Mouse (Mus musculus): ENCODE data around the gene Maco1. TPM values are rescaled to one million over a fixed set of nuclear protein-coding genes. Genes with fewer than 3 reads are reported as not detected.

The Maco1 gene
- polyA plus RNA-seq (2015; fragmentation: Nextera tagmentation; extraction: Ambion mirVana), result 31.0 and 42.6 TPM in 2 replicates

DNA sequence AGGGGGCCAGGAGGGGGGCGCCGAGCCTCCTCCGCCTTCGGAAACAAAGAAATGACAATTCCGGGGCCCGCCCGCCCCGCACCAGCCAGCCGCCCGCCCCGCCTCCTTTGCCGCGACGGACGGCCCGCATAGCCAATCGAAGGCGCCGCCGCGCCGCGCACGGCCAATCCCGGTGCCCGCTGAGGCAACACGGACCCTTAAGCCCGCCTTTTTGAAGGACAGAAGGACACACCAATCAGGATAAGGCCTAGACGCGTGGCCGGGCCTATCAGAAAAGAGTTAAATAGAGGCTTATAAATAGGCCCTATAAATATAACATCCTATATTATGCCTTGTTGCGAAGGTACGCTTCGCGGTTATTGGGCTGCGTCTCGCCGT is at the start of gene Maco1:
TSS of gene Maco1 (minus strand) at position 87 of the 378 bp plus-strand sequence.
- peak; percentile 98 for DNase-seq (ENCODE audit: low spot score)

DNA sequence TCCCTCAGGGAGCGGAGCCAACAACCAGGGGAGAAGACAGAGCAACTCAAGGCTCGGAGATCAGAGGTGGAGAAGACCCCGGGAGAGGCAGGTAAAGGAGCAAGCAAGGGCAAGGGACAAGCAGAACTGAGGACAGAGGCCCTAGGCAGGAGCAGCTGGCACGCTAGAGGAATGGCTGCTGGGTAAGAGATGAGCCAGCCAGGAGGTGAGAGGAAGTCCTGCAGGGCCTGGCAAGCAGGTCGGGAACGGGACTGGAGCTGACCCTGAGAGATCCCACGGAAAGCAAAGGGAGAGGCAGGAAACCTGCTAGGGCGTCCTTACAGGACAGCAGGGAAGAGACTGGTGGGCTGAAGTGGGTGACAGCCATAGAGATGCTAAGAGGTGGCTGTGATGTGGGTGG is 48.0 kb upstream of the Maco1 start:
- DNase-seq (ENCODE audit: low spot score), result no peak

DNA sequence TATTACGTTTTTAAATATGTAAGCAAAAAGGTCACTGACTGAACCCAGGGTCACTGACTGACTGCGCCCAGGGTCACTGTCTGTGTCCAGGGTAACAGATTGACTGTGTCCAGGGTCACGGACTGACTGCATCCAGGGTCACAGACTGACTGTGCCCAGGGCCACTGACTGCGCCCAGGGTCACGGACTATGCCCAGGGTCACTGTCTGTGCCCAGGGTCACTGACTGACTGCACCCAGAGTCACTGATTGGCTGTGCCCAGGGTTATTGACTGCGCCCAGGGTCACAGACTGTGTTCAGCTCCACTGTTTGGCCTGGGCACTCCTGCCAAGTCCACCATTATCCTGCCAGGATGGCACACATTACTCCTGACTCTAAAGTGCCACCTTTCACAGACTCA is 44.1 kb upstream of the Maco1 start:
- no peak for DNase-seq (ENCODE audit: low spot score)

DNA sequence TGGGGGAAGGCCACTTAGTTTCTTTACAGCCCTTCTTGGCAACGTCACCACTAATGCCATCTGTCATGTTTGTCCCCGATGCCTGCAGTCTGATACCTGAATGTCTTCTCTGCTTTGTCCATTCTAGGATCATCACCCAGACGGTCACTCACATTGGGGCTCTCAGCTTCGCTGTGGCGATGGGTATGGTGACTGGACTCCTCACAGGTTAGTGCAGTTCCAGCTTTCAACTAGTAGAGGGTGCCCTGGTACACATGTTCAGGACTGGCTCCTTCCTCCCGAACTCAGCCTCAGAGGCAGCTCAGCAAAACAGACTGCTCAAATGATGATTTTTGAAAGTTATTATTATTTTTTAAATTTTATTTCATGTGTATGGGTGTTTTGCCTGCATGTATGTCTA is 39.0 kb upstream of the Maco1 start:
- no peak for DNase-seq (ENCODE audit: low spot score)

DNA sequence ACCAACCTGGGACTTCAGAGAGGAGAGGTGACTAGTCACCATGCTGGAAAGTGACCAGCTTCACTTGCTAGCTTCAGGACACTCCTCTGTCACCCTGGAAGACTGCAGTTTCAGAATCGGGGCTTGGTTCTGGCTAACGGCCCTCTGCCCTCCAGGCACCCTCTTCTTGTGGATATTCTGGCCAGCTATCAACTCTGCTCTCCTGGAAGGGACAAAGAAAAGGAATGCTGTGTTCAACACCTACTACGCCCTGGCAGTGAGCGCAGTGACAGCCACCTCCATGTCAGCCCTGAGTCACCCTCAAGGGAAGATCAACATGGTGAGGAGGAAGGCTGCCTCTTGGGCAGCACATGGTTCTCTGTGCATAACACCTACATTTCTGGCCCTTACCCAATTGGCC is 31.2 kb upstream of the Maco1 start:
- no peak for DNase-seq (ENCODE audit: low spot score)

DNA sequence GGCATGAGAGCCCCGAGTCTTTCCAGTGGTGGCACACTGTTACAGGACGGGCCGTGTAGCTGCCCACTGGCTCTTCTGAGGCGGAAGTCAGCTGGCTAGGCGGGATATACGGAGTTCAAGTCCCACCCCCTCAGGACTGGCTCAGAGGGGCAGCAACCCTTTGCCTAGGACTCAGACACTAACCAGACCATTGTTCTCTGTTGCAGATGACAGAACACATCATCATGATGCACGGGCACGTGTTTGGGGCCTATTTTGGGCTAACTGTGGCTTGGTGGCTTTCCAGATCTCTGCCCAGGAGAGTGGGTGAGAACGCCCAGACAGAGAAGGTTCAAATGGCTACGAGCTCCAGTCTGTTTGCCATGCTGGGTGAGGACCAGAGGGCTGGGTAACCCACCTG is 30.7 kb upstream of the Maco1 start:
- DNase-seq (ENCODE audit: low spot score), result no peak

DNA sequence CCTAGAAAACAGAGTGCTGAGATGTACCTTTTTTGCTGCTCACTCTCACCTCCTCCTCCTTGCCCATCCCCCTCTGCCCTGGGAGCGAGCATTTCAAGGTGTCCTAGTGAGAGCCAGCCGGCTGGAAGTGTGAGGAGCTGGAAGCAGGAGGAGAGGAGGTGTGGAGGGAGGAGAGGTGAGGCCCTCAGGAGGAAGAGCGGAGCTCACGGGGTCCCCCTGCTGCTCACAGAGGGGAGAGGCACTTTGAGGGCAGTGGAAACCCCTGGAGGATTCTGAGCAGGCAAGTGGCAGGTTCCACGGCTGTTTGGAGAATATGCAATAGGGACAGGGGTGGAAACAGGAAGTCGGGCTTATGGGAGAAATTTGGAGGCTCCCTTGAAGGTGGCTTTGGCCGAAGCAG is 30.1 kb upstream of the Maco1 start:
- DNase-seq (ENCODE audit: low spot score), result peak; percentile 56

DNA sequence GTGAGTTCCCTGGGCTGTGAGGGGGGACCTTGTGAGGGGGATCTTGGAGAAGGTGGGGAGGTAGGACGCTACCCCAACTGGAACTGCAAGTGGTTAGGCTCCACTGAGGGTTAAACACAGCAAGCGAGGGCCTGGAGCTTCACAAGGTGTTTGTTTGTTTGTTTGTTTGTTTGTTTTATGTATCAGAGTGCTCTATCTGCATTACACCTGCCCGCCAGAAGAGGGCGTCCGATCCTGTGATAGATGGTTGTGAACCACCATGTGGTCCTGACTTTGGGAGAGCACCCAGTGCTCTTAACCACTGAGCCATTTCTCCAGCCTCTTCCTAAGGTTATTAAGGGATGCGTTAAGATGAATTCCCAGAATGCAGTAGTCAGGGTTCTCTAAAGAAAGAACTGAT is 26.9 kb upstream of the Maco1 start:
- DNase-seq (ENCODE audit: low spot score), result peak; percentile 4

DNA sequence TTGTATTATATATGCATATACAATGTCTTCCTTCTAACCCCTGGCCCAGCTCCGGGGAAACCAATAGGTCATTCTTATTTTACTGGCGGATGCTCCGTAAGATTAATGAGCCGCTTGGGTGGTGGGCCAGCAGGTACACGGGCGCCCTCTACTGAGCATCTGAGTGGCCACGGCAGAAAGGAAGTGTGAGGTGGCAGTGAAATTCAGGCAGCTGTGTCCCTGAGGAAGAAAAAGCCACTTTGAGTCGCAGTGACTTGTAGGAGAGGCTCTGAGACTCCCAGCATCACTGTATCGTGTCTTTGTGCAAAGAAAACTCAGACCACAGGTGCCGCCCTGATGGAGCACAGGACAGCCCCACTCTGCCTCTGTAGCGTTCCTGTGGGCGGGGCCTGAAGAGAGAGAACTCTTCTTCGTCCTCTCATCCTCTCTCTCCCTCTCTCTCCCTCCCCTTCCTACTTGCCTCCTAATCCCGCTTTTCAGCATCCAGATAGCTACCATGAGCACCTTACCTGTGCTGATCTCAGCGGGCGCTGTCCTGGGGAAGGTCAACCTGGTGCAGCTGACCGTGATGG is 26.4 kb upstream of the Maco1 start:
- DNase-seq (ENCODE audit: low spot score), result peak; percentile 69

DNA sequence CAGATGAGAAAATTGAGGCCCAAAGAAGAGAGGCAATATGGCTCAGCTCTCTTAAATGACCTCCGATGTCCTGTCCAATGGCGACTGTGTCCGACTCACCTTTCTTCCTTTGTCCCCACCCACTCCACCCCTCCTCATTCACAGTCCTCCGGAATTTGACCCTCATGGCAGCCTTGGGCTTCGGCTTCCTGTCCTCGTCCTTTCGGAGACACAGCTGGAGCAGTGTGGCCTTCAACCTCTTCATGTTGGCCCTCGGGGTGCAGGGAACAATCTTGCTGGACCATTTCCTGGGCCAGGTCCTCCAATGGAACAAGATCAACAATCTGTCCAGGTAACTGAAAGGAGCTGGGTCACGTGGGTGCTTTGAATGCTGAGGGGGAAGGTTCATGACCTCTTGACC is 23.0 kb upstream of the Maco1 start:
- no peak for DNase-seq (ENCODE audit: low spot score)

DNA sequence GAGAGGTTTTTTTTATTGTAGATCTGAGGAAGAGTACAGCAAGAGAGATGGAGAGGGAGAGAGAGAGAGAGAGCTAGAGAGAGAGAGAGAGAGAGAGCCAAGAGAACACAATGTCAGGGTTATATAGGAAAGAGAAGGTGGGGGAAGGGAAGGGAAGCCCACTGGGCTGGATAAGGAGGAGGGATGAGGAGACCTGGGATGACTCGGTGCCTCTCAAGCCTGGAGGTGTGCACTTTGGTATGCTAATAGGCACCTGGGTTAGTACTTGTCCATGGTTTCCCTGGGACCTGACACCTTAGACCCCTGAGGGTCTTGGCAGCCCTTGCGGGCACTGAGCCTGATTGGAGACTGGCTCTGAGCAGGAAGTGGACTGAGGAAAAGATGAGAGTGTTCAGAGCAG is 18.8 kb upstream of the Maco1 start:
- no peak for DNase-seq (ENCODE audit: low spot score)

DNA sequence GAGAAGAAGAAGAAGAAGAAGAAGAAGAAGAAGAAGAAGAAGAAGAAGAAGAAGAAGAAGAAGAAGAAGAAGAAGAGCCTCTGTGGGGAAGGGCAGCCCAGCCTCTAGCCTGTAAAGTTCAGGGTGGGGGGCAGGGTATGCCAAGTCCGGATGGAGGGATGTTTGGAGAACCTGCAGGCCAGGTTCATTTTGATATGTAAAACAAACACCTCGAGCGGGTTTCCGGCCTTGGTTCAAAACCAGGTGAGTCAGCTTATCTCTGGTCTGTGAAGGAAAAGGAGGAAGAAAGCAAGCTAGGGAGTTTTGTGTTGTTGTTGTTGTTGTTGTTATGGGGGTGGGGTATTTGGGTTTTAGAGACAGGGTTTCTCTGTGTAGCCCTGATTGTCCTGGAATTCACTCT is 18.3 kb upstream of the Maco1 start:
- DNase-seq (ENCODE audit: low spot score), result no peak

DNA sequence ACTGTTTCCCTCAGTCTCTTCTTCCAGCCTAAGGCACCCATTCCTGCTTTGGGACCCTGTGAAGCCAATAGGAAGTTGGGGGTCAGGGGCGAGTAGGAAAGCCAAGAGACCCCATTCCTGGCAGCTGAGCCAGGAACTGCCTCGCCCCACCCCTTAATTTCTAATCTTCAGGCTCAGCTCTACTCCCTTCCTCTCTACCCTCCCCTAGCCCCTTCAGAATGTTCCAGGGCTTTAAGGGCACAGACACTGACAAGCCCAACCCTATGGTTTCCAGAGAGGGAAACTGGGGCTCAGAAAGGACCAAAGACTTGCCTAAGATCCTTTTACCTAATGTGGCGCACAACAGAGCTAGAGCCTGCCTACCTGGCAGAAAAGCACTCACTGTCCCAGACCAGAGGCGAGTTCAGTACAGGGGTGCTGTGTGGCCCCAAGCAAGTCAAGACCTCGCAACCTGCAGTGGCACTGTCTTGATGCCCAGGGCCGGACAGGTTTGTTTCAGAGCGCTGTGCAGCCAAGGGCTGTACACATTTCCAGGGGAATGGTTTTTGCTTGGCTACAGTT is 16.8 kb upstream of the Maco1 start:
- no peak for DNase-seq (ENCODE audit: low spot score)

DNA sequence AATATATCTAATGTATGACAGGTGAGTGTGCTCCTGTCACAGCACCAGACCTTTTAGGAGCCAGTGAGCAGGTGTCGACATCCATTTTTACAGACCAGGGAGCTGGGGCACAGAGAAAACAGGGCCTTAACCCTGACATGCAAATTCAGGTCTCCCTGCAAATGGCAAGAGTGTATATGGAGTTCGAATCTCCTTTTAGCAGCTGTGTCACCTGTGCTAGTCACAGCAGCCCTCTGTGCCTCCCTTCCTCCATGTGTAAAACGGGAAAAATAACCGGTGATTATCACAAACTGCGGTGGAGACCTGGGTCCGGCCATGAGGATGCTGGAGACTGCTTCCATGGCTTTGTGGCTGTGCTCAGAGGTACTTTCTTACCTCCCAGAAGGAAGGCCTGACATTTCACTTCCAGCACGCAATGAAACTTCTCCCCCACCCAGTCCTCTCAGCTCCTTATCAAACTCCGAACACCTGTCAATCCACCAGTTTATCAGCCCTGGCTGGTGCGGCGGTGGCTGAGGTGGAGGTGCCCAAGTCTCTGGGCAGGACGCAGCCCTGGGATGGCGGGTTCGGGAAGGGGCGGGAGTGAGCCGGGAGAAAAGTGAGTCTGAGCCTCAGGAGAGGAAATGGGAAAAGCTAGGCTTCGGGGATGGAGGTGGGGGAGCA is 16.1 kb upstream of the Maco1 start:
- no peak for DNase-seq (ENCODE audit: low spot score)

DNA sequence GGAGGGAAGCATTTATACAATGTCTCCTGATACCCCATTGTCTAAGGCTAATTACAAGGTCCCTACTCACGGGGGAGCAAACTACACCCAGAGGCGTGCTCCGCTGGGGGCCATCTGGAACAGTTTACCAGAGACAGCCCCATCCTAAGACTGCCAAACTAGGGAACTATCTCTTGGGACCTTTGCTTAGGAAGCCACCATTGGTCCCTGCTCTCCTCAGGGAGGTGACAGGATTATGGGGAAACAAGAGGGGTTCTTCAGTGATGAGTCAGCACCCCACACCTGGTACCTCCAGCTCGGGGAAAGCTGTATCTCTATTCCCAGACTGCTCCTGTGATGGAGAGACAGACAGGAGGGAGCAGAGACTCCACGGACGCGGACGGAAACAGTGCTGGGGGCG is 15.3 kb upstream of the Maco1 start:
- DNase-seq (ENCODE audit: low spot score), result no peak

DNA sequence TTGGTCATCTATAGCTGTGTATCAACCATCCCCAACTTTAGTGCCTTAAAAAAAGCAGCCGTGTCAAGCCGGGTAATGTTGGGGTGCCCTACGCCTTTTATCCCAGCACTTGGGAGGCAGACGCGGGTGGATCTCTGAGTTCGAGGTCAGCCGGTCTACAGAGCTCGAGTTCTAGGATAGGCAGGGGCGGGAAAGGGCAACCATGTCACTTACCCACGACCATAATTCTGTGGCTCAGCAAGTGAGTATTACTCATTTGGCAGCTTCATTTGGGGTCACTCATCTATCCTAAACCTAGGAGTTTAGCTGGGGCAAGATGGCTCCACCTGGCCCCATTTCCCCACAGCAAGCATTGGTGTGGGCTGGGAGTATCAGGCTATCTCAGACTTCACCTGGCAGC is 14.9 kb upstream of the Maco1 start:
- DNase-seq (ENCODE audit: low spot score), result no peak

DNA sequence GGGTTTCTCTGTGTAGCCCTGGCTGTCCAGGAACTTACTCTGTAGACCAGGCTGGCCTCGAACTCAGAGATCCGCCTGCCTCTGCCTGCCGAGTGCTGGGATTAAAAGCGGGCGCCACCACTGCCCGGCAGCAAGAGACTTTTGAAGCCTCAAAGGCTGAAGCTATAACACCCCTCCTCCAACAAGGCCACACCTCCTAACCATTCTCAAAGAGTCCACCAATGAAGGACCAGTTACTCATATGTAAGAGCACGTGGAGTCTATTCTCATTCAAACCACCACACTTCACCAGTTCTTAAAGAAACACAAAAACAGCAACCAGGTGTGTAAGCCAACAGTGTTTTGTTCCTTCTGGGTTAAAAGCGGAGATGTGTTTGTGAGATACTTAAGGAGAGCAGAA is 14.5 kb upstream of the Maco1 start:
- DNase-seq (ENCODE audit: low spot score), result no peak

DNA sequence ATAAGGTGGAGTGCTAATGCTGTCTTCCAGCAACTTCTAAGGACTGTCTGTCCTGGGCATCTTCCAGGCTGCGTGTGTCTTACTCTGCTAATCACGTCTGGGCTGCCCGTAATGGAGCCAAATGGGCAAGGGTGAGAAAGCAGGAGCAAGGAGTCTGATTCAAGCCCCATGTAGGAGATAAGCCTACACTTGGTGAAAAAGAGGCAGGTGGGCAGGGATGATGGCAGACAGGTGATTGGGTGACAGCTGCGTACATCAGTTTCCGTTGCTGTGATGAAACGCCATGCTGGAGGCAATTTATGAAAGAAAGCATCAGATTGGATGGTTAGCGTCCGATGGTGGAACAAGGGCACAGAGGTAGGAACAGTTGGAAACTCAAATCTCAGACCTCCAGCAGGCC is 14.1 kb upstream of the Maco1 start:
- no peak for DNase-seq (ENCODE audit: low spot score)

DNA sequence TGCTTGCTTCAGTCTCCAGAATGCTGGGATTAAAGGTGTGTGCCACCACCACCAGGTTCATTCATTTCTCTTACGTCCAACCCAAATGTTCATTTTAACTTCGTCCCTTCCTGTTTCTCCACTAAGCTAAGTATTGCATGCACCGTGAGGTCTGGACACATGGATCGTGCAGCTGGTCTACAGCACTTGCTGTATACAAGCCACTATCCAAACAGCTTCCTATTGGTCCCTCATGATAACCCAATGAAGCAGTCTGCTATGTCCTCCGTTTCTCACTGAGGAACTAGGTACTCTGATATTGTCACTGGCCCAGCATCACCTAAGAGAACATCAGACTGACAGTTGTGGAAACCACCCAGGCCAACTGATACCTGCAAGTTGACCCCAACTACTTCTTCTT is 12.6 kb upstream of the Maco1 start:
- no peak for DNase-seq (ENCODE audit: low spot score)

DNA sequence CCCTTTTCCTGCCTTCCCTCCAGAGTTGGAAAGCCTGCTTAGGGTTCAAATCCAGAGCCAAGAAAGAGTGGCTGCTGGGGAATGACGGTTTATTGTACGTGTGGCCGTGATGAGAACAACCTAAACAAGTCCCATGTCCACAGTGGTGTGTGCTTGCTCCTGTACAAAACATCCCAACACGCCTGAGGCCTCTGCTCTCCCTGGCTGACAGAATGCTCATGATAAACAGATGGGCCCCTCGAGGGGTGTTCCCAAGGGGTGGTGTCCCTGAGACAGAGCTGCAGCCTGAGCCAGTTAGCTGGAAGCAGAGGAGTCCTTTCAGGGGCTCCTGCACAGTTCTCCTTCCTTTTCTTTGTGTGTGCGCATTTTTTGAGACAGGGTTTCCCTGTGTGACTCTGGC is 12.2 kb upstream of the Maco1 start:
- no peak for DNase-seq (ENCODE audit: low spot score)

DNA sequence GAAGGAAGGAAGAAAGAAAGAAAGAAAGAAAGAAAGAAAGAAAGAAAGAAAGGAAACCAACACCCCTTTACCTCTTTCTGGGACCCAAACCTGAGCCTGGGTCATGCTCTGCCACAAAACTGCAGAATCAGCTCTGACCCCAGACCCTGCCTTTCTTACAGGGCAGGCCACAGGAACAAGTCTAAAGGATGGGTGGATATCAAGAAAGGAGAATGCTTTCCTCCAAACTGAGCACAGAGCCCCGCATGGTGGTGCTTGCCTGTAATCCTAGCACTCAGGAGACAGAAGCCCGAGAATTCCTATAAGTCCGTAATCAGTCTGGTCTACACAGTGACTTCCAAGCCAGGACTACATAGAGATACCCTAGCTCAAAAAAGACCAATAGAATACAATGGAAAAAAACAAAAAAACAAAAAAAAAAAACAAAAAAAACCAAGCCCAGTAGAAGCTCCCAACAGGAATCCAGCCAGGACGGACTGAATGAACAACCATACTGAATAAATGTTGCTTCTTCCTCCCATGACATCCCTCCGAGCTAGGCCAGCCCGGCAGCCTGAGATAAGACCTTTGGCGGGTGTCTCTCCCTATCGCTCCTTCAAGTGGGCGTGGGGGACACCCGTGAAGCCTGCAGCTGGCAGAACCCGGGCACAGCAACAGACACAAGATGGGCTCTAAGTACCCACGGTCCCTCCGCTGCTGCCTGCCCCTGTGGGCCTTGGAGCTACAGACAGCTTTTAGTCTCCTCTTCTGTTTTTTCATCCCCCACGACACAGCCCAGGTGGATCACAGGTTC is 11.0 kb upstream of the Maco1 start, which contains the start of gene Rhd:
TSS of gene Rhd (plus strand) at position 600 of the 793 bp plus-strand sequence.
- DNase-seq (ENCODE audit: low spot score), result no peak

DNA sequence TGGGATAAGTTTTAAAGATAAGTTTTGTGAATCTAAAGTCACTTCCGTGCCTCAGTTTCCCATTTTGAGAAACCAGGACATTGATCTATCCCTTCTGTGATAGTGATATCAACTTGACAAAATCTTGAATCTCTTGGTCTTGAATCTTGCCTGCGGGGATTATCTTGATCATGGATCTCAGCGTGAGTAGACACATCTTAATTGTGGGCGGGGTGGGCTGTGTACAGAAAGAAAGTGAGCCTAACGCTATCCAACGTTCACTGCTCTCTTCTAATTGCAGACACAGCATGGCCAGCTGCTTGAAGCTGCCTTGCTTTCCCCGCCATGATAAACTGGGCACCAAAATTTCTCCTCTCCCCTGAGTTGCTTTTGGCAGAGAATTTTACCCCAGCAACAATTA is 9.9 kb upstream of the Maco1 start:
- no peak for DNase-seq (ENCODE audit: low spot score)
